Mouse (Mus musculus): ENCODE results near the gene Zbtb41.

The Zbtb41 gene

GRCm38 (mm10) chr1:139465936-139466335 is 43.8 kb downstream of the Zbtb41 start:
- DNase-seq (ENCODE audit: extremely low spot score, low spot score), result no peak

- no peak for DNase-seq (ENCODE audit: extremely low spot score, low spot score)
Observed at GRCm38 (mm10) chr1:139478898-139479297, 56.8 kb downstream of the Zbtb41 start.

GRCm38 (mm10) chr1:139480246-139480645 is 58.2 kb downstream of the Zbtb41 start:
- DNase-seq (ENCODE audit: extremely low spot score, low spot score), result no peak

- no peak for DNase-seq (ENCODE audit: extremely low spot score, low spot score)
Observed at GRCm38 (mm10) chr1:139481146-139481545, 59.1 kb downstream of the Zbtb41 start.

GRCm38 (mm10) chr1:139494630-139495029 is 72.5 kb downstream of the Zbtb41 start:
- no peak for DNase-seq (ENCODE audit: extremely low spot score, low spot score)

GRCm38 (mm10) chr1:139495408-139495807 is 73.3 kb downstream of the Zbtb41 start:
- no peak for DNase-seq (ENCODE audit: extremely low spot score, low spot score)

GRCm38 (mm10) chr1:139496212-139496611 is 74.1 kb downstream of the Zbtb41 start:
- DNase-seq (ENCODE audit: extremely low spot score, low spot score), result no peak

- no peak for DNase-seq (ENCODE audit: extremely low spot score, low spot score)
Observed at GRCm38 (mm10) chr1:139499751-139500150, 77.7 kb downstream of the Zbtb41 start.

- DNase-seq (ENCODE audit: extremely low spot score, low spot score), result no peak
Observed at GRCm38 (mm10) chr1:139501258-139501752, 79.2 kb downstream of the Zbtb41 start, which contains the start of gene F13b. Gene F13b (plus strand): TSS chr1:139501702.
